Mouse (Mus musculus) induced T-regulatory cell, adult 2 months (primary cell): Measurements from ENCODE around the gene Grifin.

Source experiments
- DNase-seq: peaks from one replicate; pipeline ENCODE4 v3.0.0-alpha.2; 2012; ENCODE audit warnings: low read depth

The Grifin gene

GRCm38 (mm10) chr5:140589082-140589774 lies 24.4 kb upstream of the Grifin start:
- DNase-seq: no peak

DNA sequence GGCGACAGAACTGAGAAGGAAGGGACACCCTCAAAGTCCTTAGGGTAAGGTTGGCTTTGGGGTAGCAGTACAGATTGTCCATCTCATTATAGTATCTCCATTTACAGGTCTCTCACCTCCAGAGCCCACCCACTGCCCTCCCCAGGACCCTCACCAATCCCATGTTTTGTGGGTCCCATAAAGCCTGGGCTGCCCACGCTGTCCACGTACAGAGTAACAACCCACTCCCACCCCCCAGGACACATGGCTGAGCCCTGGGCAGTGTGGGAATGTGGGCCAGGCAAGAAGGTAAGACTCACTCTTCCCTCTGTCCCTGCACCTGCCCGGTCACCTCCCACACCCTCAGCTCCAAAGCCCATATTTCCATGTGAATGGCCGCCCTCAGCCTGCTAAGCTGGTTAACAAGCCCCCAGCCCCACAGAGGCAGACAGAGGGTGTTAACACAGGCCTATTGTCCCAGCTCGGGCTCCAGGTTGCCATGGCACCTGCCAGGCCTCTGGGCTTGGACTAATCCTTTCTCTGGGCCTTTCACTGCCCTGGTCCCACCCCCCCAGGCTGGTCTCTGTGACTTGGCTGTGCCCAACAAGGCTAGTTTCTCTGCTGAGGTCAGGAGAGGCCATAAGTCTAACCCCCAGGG lies 19.0 kb upstream of the Grifin start:
- no peak for DNase-seq

- no peak for DNase-seq
Observed at GRCm38 (mm10) chr5:140582995-140583731, 18.3 kb upstream of the Grifin start.

DNA sequence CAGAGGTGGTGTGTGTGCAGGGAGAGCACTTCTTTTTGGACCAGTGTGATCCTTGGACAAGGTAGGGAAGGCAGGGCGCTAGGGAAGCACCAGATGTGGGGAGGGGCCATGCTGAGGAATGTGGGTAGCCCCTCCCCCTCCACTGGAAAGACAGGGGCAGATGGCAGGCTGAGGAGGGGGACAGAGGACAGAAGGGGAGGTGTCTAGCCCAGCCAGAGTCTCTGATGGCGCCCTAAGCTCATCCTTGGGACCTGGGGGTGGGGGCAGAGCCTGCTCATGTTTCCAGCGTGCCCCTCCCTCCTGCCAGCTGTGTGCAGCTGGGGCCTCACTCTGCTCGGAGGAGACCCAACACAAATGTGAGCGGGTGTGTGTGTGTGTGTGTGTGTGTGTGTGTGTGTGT lies 16.7 kb upstream of the Grifin start:
- DNase-seq: no peak

DNA sequence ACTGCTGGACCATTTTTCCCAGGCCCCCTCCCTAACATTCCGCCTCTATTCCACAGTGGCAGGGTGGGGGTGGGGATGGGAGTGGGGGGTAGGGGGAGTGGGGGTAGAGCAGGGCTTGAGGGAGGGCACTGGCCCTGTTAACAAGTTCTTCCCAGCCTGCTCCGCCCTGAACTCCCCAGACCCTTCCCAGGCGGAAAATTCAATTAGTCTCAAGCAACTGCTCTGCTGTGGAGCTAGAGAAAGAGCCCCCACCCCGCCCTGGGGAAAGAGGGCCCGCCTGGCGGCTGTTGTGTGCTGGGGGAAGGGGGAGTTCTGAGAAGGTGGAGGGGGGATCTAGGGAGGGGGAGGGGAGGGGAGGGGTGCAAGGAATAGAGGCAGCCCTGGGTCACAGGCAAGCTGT lies 14.9 kb upstream of the Grifin start:
- no peak for DNase-seq

DNA sequence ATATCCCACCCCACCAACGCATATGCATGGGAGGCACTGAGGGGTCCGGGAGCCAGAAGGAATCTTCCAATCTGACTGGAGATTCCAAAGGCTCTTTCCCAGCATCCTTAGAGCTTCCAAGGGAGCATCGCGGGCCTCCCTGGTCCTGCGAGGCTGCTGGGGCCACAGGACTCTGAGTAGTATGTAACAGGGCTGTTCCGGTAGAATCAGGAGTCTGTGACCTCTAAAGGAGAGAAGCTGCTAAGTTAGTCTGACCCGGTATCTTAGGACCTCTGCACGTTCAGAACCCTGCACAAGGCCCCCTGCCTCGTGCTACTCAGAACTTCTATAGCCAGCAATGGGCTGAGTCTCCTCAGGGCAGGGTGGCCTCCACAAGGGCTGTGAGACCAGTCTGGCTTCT lies 14.3 kb upstream of the Grifin start:
- no peak for DNase-seq

GRCm38 (mm10) chr5:140575381-140575866 lies 10.6 kb upstream of the Grifin start:
- DNase-seq: peak; percentile 82

GRCm38 (mm10) chr5:140572611-140573010 lies 7.7 kb upstream of the Grifin start:
- DNase-seq: no peak

- no peak for DNase-seq
Observed at GRCm38 (mm10) chr5:140571673-140572072, 6.8 kb upstream of the Grifin start.

GRCm38 (mm10) chr5:140571201-140571600 lies 6.3 kb upstream of the Grifin start:
- no peak for DNase-seq

DNA sequence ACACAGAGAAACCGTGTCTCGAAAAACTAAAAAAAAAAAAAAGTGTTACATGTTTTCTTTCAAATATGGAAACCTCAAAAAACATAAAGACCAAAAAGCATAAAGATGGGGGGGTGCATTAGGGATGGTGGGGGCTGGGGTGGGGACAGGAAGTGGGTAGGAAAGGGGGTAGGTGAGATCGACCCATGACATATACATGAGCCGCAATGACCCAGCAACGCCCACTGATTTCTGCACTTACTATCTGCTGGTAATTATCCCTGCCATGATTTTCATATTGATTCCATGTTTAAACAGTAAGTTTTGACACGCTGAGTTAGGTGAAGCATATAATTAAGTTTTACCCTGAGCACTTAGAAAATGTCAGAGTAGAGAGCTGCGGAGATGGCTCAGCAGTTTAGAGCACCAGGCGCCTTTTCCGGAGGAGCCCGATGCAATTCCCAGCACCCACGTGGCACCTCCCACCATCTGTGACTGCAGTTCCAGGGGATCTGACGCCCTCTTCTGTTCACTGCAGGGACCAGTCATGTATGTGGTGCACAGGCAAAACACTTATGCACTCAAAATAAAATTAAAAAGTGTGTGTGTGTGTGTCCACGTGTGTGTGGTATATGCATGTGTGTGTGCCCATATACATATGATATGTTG lies 5.5 kb upstream of the Grifin start:
- DNase-seq: peak; percentile 70

DNA sequence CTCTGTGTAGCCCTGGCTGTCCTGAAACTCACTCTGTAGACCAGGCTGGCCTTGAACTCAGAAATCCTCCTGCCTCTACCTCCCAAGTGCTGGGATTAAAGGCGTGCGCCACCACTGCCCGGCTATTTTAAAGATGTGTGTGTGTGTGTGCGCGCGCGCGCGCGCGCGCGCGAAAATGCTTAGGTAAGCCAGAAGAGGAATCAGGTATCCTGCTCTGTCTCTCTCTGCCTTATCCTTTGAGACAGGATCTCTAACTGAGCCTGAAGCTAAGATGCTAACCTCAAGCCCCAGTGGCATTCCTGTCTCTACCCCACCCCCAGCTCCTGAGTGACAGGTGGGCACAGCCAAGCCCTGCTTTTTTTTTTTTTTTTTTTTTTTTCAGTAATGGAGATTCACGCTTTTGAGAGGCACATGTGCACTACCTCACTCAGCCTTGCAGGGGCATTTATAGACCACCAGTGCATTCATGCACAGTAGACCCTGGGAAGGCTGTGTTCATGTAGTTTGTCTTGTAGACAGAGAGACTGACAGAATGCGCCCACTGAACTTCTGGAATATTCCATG lies 4.2 kb upstream of the Grifin start:
- no peak for DNase-seq

DNA sequence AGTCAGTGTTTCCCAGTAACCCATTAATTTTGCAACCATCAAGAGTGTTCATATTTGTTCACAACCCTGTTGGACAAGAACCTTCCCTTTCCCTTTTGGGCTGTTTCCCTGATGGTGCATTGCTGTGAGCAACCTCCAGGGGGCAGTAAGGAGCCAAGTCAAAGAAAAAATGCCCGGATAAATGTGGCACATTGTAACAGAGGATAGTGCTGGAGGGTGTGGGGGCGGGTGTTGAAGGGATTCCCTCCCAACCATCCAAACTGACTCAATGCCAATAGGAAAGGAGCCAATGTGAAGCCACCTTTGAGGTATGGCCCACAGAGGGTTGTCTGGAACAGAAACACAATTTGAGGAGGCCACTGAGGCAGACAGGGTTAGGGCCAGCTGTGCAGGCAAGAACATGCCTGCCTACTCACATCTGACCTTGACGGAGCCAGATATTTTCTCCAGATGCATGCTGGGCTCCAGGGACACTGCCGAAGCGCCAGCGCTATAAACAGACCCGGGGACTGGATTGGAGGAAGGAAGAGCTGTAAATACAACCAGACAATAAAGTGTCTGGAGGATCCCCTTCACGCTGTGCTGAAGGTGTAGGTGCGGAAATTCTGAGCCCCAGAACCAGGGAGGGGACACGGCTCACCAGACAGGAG lies 3.6 kb upstream of the Grifin start:
- peak; percentile 90 for DNase-seq

GRCm38 (mm10) chr5:140567751-140568150 lies 2.9 kb upstream of the Grifin start:
- DNase-seq: no peak

GRCm38 (mm10) chr5:140567321-140567720 lies 2.5 kb upstream of the Grifin start:
- DNase-seq: peak; percentile 93

GRCm38 (mm10) chr5:140566271-140566670 lies 1.4 kb upstream of the Grifin start:
- DNase-seq: no peak

- DNase-seq: peak; percentile 73
Observed at GRCm38 (mm10) chr5:140565856-140566255, 985 bp upstream of the Grifin start.

GRCm38 (mm10) chr5:140565451-140565850 lies 580 bp upstream of the Grifin start:
- DNase-seq: no peak

DNA sequence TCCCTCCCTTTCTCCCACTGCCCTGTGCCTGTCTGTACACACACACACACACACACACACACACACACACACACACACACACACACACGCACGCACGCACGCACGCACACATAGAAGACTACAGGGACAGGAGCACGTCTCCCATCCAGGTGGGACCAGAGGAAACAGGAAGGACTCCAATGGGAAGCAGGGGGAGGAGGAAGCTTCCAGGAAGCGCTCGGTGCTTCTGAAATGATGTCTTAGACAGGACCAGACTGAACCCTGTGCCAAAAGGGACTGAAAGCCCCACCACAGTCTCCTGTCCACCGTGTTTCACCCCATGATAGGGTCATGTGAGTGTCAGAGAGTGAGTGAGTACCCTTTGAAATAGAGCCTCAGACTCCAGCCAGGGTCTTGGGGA lies 2.3 kb downstream of the Grifin start:
- DNase-seq: no peak

DNA sequence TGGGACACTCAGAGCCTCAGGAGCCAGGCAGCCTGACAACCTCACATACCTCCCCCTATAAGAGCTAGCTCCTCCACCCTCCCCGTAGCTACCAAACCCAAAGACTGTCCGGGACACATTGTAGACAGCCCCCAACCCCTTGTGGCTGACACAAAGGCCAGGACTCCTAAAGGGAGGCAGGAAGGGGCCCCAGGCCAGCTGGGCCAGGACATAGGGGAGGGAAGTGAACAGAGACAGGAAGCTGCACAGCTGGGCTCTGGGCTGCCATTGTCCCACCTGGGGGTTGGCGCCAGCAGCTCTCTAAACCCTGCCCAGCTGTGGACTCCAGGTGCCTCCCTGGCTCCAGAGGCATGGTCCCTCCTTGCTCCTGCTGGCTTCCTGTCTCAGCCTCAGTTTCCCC lies 8.0 kb downstream of the Grifin start:
- no peak for DNase-seq

- no peak for DNase-seq
Observed at GRCm38 (mm10) chr5:140553719-140554118, 11.2 kb downstream of the Grifin start.
